Mouse (Mus musculus): Measurements from ENCODE around the gene Pigf.
"Not testable (repeated sequence)": the region's sequence is repeated elsewhere in the genome, so short reads cannot be mapped to it uniquely, and the experiment has no call there.

Pigf gene

DNA sequence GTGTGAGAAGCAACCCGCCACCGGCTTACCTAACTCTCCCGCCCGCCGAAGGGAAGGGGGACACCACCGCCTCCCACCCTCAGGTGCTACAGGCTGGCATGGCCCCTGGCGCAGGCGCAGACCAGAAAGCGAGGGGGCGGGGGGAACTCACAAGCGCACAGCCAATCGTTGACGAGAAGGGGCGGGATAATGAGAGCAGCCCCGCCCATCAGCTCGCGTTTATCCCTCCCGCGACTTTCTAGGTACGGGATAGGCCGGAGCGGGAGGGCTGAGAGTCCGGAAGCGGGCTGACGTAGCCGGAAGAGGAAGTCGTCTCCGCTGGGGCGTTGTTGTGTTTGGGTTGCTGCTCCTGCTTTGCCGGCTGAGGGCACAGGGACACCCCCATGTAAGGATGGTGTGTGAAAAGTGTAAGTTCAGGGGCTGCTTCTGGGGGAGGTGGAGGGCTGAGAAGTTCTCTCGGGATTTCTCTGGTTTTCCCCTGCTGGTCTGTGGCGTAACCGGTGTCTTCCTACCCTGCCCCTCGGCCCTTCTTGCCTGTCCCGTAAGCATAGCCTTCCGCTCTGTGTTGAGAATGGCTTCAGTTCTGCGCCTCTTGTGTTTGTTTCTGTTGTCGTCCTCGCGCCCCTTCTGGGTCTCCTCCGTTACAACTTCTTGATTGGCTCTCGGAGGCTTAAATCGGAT lies at the start of gene Pigf, which contains the start of gene Cript:
Gene Pigf, minus strand, starts transcription at position 138 of the 681 bp plus-strand sequence.
Gene Cript, plus strand, starts transcription at position 282 of the 681 bp plus-strand sequence.
- peak; percentile 97 for DNase-seq

DNA sequence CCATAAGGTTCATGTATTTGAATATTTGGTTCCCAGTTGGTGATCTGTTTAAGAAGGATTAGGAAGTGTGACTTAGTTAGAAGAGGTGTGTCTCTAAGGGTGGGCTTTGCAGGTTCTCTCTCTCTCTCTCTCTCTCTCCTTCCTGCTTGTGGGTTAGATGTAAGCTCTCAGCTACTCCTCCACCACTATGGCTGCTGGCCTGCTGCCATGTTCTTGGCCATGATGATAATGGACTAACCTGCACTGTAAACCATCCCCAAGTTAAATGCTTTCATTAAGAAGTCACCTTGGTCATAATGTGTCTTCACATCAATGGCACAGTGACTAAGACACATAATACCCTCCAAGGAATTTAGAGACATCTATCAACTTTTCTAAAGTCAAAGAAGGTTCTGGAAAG lies 48.3 kb upstream of the Pigf start:
- no peak for DNase-seq

DNA sequence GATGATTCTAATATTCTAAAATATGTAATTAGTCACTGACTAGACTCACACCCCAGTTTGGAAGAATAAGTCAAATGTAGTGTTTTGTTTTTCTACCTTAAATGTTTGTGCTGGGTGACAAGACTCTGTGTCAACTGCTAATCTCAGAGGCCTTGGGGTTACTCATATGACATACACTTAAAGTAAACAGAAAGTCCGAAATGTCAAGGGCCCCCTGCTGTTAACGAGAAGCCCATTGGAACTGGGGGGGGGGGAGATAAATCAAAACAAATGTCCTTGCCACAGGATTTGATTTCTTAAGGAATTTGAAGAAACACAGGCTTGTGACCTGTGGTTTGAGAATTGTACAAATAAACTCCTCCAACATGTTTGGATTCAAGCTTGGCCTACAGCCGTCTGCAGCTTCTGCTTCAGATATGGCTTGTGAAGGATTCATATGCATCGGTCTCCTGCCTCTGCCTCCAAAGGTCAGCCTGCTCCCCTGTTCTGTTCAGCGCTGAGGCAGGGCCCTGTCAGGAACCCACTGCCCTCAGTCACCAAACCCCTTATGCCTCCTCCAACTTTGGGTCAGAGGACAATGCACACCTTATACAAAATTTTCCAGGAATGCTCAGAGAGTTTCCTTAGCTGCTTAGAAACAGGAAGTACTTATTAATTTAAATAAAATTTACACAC lies 47.7 kb upstream of the Pigf start:
- no peak for DNase-seq

DNA sequence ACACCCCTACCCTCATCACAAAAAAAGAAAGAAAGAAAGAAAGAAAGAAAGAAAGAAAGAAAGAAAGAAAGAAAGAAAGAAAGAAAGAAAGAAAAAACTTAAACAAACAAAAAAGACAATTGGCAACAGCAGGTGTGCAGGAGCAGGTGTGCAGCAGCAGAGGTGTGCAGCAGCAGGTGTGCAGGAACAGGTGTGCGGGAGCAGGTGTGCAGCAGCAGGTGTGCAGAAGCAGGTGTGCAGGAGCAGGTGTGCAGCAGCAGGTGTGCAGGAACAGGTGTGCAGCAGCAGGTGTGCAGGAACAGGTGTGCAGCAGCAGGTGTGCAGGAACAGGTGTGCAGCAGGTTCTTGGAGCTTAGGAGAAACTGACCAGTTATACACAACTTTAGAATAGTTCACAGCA lies 47.0 kb upstream of the Pigf start:
- DNase-seq = not testable (repeated sequence)

DNA sequence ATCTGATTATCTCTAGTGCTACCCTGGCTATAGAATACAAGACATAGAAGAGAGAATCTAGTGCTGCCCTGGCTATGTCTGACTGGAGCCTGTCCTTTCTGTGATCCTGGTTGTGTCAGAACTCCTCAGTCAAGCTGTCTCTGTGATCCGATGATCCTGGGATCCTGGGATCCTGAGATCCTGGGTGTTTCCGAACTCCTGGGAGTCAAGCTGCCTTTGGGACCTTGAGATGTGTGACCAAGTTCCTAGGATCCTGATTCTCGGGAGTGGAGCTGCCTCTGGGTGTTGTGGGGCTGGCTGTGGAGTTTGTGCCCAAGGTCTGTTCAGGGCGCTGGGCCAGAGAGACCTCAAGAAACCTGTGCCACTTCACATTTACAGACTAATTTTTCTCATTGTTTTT lies 43.8 kb upstream of the Pigf start:
- no peak for DNase-seq

DNA sequence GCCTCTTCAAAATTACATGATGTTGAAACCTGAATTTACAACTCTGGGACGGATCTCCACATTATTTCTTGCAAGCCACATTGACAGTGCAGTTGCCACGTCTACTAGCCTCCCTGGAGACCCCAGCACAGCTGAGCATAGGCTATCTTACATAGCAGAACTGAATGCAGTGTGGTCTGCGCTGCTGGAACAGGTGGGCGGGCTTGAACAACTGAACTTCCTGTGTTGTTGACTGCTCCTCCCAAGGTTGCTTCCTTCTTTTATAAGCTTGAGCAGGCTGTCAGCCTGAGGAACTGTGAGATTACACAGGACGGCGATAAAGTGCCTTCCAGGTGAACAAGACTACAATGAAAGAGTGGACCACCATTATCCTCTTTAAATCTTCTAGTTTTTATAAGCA lies 38.8 kb upstream of the Pigf start:
- DNase-seq = no peak

DNA sequence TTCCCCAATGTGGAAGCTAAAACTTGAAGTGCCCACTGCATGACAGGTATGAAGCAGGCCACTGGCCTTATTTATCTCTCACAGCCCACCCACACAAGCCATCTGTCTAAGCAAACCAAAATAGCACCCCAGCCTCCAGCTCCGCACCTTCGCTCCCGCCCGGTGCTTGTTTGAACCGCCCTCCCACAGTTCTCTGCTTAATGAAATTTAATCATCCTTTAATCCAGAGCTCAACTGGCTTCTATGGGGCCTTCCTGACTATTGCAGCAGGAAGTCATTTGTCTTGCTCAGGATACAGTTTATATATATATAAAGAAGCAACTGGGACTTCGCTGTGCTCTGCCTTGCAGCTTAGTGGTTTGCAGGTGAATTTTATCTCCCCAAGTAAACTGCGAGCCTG lies 38.3 kb upstream of the Pigf start:
- DNase-seq = no peak

DNA sequence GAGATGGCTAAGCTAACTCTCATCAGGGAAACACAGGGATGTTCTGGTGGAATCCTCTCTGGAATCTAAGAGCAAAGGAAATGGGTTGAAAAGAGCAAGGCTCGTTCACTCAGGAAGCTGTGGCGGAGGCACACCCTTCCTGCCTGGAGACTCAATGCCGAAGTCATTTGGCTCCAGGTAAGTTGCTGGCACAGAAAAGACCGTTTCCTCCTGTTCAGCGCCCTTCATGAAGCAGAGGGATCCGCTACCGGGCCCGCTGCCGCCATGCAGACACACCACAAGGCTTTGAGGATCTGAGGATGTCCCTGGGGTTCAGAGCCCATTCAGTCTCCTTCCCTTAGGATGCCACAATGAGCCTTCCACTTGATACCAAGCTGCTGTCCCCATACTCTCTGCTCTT lies 37.4 kb upstream of the Pigf start:
- no peak for DNase-seq

DNA sequence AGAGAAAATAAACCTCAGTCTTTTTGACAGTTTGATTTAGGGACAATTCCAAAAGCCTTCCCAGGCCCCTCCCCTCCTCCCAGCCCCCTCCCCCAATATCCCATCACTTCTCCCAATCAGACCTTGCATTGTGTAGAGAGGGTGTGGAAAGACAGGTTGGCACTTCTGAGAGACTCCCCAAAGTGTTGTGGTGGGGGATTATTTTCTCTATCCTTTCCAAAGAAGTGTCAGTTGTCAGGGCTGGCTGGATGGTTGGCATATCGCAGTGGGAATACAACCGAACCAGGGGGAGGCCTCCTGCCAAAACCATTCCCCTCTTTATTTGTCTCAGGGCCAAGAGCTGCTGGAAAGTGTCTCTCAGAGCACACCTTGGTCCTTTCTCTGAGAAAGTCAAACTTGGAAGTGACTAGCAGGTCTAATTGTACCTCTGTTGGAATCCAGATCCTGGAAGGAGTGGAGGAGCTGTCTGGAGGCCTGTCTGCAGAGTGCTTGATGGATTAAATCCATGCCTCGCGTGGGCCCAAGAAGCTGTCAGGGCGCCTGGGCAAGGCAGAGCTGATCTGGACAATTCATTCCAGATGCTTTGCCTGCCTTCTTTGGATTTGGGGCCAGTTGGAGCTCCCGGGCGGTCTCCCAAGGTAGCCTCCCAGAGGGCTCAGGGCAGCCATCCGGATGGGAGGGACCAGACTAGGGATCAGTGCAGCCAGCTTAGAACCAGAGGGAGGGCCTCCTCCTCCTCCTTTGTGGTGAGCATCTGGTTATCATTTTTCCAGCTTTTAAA lies 32.5 kb upstream of the Pigf start:
- no peak for DNase-seq

DNA sequence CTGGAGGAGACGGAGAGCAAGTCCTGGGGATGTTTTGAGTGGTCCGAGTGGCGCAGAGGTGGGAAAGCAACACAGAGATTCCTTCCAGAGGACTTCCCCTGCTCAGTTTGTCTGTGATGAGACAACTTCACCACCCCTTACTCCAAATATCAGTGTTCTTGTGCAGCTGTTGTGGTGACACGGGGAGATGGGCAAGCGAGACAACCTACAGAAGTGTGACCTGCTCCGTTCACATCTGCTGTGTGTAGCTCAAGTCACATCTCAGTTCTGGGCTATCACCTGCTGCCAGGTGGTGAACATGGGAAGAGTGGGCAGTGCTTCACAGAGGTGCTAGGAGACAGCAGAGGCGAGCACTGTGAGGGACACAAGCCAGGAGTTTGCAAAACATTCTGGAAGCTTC lies 31.6 kb upstream of the Pigf start:
- DNase-seq = no peak

DNA sequence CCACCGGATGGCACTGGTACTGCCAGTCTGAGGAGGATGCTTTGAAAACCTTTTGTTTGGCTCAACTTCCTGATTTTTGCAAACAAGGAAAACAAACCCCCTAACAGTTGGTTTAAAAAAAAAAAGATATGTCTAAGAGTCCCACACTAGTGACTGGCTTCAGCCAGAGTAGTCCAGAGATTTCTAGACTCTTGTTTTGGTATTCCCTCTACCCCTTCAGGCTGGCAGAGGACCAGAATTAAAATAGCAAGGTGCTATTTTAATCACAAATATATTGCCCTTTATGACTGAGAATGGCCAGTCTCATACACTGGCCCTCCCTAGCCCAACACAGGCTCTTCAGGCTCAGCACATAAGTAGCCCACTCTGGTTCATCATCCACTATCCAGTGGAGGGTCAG lies 30.5 kb upstream of the Pigf start:
- no peak for DNase-seq

DNA sequence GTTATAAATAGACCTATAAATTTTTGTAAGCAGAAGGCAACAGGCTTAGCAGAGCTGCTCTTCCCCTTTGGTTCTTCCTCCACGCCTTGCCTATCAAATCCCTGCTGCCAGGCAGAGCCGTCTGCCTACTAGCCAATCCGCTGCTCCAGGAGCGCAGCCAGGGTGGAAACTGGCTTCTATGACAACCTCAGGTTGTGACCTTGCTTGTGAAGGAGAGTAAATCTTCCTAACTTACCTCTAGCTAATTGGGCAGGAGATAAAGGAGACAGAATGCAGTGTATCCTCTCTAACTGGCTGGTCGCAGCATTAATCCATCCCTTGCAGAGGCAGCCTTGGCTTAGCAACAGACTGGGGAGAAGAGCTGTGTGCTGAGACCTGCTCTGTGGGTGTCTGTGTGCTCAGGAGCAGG lies 29.8 kb upstream of the Pigf start:
- DNase-seq = peak; percentile 46

DNA sequence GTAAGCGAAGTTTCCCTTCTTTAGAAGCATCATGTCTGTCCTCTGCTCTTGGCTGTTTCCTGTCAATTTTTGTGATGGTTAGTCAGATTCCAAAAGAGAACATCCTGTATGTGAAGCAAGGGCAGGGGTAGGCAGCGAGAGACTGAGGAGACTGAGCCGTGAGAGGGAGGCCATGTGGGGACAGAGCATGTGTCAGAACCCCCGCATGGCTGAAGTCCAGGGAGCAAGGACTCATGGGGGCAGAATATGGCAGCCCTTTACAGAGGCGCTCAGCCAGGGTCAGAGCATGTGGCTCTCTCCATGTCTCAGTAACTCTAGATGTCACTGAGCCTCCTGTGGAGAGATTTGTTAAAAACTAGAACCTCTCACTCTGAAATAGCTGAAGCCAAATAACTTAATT lies 28.7 kb upstream of the Pigf start:
- no peak for DNase-seq

DNA sequence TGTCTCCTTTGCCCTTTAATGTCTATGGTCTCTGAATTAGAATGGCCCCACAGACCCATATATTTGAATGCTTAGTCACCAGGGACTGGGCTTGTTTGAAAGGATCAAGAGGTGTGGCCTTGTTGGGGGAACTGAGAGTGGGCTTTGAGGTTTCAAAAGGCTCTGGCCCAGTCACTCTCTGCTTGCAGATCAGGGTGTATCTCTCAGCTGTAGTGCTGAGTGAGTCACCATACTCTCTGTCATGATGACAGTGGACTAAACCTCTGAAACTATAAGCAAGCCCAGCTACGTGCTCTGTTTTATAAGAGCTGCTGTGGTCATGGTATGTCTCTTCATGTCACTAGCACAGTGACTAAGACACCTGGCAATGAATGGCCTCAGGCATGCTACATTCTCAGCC lies 27.2 kb upstream of the Pigf start:
- no peak for DNase-seq

DNA sequence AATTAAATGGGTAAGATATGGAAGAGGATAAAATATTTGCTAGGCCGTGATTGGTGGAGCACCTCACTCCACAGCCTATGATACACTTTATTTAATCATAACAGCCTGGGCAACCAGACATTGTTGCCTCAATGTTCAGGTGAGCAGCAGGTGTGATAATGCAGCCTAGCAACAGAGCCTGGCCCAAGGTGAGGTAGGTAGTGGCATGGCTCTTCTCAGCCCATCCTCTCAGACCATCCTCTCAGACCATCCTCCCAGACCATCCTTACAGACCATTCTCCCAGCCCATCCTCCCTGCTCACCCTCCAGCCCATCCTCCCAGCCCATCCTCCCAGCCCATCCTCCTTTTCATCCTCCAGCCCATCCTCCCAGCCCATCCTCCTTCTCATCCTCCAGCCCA lies 26.4 kb upstream of the Pigf start:
- DNase-seq = no peak

DNA sequence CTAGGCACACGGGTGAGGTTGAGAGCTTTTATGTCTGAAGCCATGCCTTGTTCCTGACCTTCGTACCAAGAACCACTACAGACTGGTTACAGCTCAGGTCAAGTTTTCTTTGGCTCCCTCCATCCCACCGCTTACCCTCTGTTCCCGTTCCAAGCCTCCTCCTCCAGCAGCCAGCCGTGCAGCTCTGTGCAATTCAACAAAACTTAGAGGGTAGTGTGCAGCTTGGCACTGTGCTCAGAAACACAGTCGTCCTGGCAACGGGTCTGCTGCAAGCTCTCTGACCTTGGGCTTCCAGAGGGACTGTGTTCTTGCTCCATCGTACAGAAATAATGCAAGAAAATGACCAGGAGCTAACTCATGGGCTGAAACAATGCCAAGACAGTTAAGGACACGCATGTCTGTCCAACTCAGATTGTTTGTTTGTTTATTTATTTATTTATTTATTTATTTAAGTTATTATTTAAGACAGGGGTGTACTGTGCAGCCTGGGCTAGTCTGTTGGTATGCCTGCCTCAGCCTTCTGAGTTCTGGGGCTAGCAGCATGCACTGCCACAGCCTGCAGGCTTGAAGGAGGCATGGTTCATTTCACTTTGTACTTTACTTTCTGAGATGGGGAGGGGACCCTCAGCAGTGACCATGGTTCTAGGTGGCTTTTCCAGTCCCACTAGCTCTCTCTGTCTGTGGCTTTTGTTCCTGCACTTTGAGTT lies 25.4 kb upstream of the Pigf start:
- peak; percentile 37 for DNase-seq

DNA sequence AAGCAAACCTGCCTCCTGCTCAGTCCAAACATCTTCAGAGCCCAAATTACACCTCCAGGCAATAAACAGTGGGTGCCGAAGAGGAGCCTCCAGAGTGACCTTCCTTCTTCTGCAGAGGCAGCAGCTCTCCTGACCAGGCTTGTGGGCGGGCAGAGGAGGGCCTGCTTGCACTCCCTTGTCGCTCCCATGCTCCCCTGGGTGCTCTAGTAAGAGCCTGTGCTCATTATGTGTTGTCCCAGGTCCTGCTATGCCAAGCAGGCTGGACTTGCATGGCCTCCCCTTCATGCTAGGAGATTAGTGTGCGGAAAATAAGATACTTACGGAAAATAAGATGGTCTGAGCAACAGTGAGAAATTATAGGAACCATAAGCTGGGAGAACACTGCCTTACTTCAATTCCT lies 24.5 kb upstream of the Pigf start:
- DNase-seq = no peak

DNA sequence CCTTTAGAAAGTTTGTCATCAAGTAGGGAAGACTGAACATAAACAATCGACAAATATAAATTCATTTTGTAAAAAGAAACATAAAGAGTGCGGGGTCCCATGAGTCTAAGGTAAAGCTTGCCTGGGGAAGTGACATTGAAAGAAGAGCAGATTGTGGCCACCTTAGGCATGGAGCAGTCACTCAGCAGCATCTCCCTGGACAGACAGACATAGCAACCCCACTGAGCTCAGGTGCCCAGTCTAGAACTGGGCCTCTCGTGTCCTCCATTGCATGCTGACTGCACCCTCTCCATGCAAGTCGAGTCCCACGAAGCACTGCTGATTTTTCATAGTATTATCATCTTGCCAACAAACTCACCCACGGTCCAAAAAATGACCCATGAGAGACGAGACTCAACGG lies 19.6 kb upstream of the Pigf start:
- no peak for DNase-seq

DNA sequence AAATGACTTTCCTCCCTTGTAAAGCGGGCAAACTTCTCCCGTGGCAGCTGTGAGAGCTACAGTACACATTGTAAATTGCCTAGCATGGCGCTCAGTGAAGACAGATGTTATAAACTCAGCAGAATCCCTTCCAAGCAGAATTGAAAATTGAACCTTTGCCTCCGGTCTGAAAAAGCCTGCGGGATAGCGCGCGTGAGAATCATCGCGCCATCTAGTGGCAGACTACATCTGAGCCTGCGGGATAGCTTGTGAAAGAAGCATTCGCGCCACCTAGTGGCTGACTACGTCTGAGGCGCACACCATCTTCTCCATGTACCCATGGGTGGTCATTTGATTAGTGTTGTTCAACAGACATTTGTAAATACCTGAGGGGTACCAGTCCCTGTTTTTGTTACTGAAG lies 19.2 kb upstream of the Pigf start:
- peak; percentile 99 for DNase-seq

DNA sequence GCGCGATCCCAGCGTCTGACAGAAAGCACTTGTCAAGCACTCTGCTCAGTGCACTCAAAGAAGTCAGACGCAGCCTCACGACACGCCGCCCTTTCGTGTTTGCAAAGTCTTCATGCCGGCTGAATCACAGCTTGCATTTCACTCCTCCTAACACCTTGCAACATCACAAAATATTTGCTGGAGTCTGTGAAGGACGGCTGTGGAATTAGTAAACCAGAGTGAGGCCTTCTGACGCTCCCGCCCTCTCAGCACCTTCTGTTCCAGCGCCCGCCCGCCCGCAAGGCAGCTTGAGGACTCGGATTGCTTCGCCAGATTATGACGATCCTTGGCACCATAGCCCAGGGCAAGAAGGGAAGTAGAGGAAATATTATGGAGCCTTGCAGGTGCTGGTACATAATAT lies 16.5 kb upstream of the Pigf start:
- DNase-seq = peak; percentile 33

DNA sequence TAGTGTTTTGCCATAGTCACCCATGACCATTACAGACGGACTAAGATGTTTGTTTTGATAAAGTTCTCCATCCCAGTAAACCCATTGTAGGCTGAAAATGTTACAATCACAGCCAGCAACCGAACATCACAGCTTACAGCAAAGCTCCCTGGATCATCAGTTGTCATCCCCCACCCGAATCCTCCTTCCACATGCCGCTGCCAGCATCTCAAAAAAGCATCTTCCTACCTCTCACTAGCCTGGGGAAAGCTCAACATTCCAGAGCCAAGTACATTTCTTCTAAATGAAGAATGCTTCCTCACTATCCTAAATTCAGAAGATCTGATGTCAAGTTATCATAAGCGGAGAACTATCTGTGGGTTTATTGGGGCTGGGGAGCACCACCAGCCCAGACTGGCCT lies 13.3 kb upstream of the Pigf start:
- DNase-seq = no peak

DNA sequence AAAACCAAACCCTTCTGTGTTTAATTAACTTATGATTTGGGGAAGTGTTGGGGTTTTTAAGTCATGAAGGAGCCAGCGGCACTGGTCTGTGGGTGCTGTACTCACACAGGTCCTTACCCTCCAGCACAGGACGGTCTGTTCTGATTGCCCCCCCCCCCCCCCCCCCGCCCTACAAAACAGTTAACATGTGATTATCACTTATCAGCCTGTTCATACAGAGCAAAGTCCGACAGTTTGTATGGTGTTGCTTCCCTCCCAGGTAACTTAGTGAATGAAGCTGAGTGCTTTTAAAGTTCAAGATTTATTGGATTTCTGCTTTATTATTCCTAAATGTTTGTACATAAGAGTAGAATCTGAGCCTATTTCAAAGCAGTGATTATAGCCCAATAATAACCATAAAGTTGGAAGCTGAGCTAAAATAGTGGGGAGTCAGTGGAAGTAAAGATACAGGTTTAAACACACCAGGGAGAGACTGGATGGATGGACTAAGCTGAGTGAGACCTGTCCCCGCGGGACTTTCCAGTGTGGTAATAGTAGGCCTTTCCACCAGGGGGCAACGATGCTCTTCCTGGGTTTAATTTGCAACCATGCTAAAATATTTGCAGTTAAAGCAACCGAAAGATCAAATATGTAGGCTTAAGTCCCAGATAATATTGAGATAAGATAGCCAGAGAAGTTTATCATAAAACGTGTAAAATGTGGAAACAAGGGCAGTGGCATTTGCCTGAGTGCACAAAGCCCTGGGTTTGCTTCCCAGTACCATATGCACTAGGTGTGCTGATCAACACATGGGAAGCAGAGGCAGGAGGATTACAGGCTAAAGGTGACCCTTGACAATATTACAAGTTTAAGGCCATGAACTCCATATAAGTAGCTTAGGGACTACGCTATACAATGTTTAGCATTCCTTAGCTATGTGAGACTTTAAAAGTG lies 11.2 kb upstream of the Pigf start:
- peak; percentile 31 for DNase-seq

Data from right cerebral cortex, postnatal 4 days (tissue).